Mouse (Mus musculus) left cerebral cortex, adult 18-20 months (tissue): Measurements from ENCODE around the gene Gar1. TPM values are rescaled to one million over a fixed set of nuclear protein-coding genes. Genes with fewer than 3 reads are reported as not detected.

ENCODE experiments used
- DNase-seq, 2 experiments: peaks; one replicate each; pipeline ENCODE4 v3.0.0; 2021 to 2022; ENCODE audit warnings: low spot score in 2 of 2, mixed read lengths in 1 of 2
- long read RNA-seq, 2 experiments: library from polyadenylated mRNA; stranded (forward); transcript quantifications; one replicate each; pipeline ENCODE4 v2.0.0; 2021
- total RNA-seq, 2 experiments: library from RNA; stranded (reverse); gene quantifications; 2 replicates each; pipeline ENCODE4 v1.2.3; 2021

The Gar1 gene
- 10 to 100 TPM; 37.3 to 46.1 TPM for total RNA-seq
- long read RNA-seq, experiment 1, transcript Gar1-201 (7 exons, 1,271 nt) = major isoform, 13 of 26 reads
- long read RNA-seq, experiment 1, partial matches to known transcripts = 8 of 26 reads
- long read RNA-seq, experiment 1, other reads (novel, unspliced or antisense) = 5 of 26 reads
- long read RNA-seq, experiment 2, transcript Gar1-201 (7 exons, 1,271 nt) = major isoform, 7 of 13 reads
- long read RNA-seq, experiment 2, partial matches to known transcripts = 2 of 13 reads
- long read RNA-seq, experiment 2, other reads (novel, unspliced or antisense) = 2 of 13 reads

DNA sequence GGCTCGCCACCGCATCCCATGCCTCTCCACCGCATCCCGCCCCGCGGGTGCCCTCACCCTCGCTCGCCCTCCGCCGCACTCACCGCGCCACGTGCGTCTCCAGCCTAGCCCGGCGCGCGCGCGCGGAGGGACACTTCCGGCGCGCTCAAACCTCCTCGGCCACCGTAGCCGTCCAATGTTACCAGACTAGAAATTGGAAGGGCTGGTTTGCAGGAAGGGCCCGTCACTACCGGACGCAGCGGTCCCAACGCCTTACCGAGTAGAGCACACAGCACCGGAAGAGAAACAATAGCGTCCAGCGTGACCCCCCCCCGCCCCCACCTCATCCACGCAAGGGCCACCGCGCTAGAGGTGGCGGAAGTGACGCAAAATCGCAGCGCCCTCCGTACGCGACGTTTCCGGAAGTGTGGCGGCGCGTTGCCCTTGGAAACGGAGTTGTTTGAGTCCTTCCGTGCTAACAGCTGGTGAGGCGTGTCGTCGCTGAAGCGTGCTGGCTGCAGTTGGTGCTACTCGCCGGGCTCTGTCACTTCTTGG lies at the start of gene Gar1:
Gene Gar1, minus strand, starts transcription at position 362 of the 534 bp plus-strand sequence.
- DNase-seq = peak; percentile 95 to 96

DNA sequence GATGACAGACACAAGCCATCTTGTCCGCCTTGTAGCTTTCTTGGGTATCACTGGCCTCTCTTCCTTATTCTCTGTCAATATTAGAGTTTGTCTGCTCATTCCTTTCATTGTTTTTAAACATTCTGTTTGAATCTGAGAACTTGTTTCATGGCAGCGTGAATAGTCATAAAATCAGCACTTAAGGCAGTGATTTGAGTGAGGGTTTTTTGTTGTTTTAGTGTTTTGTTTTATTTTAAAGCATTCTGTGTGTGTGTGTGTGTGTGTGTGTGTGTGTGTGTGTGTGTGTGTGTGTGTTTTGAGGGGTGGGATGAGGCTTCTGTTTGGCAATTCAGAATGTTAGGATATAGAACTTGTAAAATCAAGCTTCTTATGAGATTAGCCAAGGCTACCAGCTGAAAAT lies 48.7 kb upstream of the Gar1 start:
- no peak for DNase-seq

DNA sequence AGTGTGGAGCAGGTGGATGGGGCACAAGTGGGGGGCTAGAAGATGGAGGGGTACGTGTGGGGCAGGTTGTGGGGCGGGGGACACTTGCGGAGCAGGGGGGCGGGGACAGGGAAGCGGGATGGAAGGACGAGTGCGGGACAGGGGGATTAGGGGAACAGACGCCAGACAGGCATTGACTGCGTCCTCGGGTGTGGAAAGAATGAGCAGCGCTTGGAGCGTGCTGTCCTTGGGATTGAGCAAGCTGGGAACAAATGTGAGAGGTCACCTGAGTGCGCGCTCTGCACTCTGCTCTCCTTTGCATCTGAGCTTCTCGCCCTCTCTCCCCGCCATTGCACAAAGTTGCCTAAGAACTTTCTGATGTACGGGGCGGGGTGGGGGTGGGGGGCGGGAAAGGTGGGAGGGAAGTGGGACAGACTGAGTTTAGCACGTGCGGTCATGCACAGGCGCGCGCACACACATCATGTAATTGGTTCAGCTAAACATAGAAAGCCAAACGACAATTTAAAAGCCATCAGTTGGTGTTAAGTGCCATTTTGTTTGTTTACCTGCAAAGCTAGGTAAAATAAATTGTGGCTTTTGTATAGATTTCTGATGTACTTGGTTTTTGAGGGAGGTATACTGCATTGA lies 48.0 kb upstream of the Gar1 start:
- DNase-seq = no peak

DNA sequence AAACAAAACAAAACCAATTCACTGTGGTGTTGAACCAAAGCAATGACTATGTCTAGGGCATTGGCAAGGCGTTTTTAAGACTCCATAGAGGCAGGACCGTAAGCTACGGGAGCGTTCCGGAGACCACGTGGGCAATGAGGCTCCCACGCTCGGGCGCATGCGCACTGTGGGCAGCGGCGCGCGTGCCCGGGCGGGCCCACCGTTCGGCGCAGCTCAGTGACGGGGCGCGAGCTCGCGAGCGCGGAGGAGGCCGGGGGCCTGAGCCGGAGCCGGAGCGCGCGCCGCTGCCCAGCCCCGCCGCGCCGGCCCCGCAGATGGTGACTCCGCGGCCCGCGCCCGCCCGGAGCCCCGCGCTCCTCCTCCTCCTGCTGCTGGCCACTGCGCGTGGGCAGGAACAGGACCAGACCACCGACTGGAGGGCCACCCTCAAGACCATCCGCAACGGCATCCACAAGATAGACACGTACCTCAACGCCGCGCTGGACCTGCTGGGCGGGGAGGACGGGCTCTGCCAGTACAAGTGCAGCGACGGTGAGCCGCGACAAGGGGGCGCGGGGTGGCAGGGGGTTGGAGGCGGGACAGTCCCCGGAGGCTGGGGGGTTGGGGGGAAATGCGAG lies 47.3 kb upstream of the Gar1 start, which contains the start of gene Pla2g12a:
Gene Pla2g12a, plus strand, starts transcription at position 202 of the 617 bp plus-strand sequence.
- peak; percentile 93 to 96 for DNase-seq

DNA sequence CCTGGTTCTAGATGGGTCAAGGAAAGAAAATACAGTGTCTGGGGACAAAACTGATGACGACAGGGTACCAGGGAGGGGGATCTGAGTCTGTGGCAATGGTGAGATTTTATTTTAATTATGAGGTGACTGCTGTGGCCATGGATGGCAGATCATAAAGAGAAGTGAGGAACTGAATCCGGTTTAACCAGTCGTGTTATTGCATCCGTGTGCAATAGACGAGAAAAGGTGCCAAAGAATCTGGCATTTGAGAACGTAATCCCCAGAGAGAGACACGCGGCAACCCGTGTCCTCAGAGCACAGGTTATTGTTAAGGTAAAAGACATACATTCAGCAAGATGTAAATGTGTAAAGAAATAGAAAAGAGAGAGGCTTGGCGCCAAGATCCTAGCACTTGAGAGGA lies 46.1 kb upstream of the Gar1 start:
- DNase-seq = no peak

DNA sequence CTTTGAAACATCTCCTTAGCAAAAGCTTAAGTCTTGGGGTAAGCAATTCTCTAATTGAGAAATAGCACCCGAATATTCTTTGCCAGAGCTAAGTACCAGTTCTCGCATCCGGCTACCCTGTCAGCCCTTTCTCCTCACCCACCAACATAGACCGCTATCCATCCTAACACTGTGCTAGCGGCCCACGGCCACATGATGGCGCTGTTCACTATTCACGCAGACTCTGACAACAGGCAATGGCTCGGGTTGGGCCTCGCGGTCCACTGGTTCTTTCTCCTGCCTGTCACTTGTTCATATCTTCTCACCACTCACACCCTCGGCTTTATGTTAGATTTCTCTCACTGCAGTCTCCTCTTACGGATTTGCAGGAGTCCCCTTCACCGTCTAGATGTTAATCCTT lies 32.5 kb upstream of the Gar1 start:
- DNase-seq = peak; percentile 17 to 39

DNA sequence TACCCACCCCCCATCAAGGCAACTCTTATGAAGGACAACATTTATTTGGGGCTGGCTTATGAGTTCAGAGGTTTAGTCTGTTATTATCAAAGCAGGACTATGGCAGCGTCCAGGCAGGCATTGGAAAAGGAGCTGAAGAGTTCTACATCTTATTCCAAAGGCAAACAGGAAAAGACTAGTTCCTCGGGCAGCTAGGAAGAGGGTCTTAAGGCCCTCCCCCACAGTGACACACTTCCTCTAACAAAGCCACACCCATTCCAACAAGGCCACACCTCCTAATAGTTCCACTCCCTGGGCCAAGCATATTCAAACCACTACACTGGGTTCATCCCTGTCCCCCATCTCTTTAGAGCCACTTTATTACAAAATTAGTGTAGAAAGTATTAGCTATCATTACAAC lies 31.4 kb upstream of the Gar1 start:
- no peak for DNase-seq

DNA sequence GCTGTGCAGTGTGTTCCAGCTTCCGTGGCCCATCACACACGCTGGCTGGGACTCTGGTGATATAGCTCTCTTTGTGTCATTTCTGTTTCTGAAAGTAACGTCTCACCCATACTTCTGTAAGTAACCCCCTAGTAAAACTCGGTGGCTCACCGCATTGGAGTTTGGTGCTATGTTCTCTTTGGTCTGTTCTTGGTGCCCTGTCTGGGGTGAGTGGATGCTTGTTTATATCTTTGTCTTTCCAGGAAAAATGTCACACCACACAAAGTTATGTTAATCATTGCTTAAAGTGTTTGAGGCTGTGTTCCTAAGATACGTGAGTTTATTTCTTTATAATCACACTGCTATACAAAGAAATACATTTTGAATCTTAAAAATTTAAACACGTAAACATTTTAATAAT lies 15.7 kb upstream of the Gar1 start:
- no peak for DNase-seq

DNA sequence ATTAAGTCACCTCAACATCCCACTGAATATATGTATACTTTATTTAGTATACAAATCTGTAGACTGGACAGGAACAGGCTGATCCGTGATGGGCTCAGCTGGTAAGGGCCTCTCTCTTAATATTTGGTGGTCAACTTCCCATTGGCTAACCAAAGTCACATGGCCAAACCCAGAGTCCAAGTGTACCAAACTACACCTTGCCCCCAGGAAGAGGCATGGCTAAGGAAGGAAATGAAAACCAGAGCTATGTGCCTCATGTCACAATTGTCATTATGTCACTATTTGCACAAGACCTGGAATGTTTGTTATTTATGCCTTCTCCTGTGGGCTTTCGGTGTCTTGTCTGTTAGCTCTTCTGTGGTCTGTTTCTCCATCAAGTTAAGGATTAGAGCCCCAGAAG lies 14.7 kb upstream of the Gar1 start:
- DNase-seq = no peak

DNA sequence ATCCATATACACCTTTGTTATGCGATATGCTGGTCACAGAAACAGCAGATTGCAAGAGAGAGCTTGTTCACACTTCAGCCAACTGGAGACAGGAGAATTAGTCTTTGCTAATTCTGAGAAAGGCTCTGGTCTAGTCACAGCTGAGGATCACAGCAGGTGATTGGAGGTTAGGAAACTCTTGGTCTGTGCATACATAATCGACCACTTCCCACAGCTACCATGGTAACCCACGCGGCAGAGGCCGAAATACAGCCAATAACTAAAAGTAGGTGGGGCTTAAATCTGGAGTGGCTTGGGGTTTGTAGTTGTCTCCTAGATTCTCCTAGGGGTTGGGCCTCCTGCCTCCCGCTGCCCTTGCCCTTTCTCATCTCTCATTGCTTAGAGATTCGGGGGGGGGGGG lies 6.8 kb upstream of the Gar1 start:
- DNase-seq = no peak

DNA sequence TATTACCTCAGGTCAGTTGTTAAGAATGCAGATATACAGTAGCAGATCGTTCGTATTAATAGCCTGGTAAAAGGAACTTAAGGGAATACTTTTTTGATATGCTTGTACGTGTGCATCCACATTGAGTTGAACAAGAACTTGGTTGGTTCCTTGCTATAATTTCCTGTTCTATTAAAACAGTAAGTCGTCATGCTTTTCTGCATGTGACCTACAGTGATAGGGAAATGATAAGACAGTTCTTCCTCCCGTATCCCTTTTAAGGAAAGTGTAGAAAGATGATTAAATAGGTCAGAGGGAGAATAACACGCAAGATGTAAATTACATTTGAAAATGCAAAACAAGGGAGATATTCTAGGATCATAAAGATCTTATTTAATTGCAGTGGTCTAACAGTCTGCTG lies 5.8 kb upstream of the Gar1 start:
- no peak for DNase-seq

DNA sequence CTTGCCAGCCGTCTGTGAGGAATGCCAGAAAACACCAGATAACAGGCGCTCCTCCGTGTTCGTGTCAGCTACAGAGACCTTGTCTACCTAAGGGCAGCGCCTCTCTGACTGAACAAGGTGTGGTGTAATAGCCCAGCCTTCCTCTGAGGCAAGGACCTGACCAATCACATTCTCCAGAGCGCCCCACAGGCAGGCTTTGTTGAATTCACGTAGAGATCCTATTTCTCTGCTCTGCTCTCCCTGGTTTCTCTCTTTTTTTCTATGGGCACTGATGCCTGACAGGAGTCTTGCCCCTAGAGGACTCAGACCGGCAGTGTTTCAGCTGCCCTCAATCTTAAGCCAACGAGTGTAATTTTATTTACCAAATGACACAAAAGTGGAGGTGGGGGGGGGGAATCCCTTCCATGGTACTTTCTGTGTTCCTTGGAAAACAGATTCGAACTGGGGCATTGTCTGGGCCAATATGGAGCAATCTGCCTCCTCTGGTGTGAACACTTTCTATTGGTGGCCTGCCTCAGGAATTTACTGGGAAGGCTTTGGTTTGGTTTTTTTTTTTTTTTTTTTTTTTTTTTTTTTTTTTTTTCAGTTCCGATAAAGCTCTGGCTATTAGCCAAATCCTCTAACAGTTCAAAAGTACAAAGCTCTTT lies 5.0 kb upstream of the Gar1 start:
- no peak for DNase-seq

DNA sequence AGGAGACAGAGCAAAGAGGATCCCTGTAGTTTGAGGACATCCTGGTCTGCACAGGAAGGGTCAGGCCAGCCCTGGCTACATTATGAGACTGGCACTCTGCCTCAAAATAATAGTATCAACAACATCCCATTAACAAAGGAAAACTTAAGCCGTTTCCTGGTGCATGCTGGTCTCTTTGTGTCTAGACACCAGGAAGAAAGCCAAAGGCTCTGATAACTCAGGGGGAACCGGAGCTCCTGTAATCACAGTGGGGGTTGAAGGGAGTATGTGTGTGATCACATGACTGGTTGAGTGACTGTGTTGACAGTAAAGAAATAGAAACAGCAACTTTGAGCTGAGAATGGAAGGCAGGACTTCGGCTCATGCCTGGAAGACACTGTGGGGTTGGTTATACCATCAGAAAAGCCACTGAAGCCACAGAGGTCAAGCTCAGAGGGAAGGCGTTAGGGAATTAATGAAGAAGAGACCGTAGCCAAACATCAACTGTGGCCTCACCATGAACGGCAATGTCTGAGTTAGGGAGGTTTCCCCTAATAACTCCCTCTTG lies 4.3 kb upstream of the Gar1 start, which contains the start of gene Cfi:
Gene Cfi, plus strand, starts transcription at position 497 of the 547 bp plus-strand sequence.
- DNase-seq = no peak

DNA sequence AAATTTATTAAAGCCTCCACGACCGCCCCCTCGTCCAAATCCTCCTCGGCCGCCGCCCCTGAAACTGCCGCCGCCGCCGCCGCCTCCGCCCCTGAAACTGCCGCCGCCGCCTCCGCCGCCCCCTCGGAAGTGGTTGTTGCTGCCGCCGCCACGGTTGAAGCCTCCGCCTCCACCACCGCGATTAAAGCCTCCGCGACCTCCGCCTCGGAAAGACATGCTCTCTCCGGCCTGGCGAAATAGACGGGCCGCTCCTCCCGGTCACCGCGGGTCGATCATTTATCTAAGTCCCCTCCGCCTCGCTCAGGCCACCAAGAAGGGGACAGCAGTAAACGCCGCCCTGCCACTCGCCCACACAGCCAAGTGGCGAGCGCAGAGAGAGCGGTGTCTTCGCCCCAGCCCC lies 570 bp downstream of the Gar1 start:
- DNase-seq = peak in 1 of 2 experiments; percentile 18

DNA sequence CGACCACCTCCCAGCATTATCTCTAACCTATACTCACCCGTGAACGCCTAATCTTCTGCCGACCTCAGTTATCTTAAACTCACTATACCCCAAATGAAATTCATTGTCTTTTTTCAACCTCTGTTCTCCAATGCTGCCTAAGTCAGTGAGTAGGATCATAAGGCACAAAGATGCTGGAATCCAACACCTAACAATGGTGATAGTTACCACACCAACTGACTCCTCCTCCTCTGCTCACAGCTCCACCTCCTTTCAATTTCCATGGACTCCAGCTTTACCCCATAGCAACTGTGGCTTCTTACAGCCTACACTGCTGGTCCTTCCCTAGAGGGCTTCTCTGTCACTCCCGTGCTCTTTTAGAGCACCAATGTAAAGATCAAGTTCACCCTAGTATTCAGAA lies 3.5 kb downstream of the Gar1 start:
- no peak for DNase-seq

DNA sequence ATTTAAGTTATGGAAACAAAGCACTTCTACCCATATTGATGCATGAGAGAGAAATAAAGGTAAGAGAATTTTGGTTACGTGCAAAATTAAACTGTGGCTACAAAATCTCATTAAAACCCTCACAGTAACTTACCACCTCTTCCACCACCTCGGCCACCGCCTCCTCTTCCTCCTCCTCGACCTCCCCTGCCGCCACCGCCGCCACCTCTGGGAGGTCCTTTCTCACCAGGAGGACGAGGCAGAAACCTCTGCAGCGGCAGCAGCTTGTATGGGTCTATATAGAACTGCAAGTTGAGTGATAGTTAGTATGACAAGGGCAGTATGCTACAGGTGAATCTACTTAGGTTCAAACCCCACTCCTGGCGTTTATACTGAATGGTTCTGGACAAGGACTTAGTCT lies 4.5 kb downstream of the Gar1 start:
- no peak for DNase-seq

DNA sequence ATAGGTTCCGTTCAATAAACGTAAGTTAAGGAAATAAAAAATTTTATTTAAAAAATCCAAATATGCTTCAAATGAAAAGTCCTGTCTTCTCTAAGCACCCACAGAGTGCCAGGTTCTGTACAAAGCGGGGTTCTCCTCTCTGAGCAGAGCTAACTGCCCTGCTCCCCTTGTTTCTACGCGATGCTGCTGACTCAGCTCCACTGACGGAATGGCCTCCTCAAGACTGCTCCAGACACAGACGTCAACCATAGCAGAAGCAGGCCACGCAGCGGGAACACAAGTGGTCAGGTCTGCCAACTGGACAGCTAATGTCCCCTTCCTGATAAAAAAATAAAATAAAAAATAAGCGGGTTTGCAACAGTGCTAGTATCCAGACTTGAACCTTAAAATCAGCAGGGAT lies 6.3 kb downstream of the Gar1 start:
- DNase-seq = no peak

DNA sequence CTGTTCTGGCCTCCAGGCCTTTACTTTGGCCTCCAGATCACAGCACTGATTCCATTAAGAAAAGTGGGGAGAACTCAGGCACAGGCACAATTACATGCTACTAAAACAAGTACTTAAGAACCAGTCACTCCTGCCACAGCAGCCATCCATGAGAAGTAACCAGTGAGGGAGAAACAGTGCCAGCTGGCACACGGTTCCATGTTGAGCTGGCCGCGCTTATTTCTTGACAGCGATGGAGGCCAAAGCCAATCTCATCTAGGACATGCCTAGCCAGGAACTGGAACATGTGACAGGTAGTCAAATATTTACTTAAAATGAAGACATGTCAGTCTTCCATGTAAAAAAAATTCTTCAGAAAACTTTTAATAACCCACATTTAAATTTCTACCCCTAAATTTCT lies 7.0 kb downstream of the Gar1 start:
- DNase-seq = no peak

DNA sequence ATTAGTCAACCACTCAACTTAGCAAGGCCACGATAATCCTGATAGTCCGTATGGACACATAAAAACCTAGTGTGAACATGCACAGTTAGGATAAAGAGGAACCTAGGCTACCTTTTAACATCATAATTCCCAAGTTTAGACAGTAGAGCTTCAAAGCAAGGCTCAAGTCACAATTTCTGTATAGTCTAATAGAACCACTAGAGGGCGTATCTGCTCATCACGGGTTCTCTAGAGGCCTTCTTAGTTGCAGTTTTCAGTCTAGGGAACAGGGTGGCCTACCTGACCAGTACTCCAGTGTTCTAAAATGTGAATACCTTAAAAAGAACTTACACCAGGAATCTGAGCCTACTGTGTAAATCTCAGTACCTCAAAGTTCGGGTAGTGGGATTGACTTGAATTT lies 7.9 kb downstream of the Gar1 start:
- no peak for DNase-seq

DNA sequence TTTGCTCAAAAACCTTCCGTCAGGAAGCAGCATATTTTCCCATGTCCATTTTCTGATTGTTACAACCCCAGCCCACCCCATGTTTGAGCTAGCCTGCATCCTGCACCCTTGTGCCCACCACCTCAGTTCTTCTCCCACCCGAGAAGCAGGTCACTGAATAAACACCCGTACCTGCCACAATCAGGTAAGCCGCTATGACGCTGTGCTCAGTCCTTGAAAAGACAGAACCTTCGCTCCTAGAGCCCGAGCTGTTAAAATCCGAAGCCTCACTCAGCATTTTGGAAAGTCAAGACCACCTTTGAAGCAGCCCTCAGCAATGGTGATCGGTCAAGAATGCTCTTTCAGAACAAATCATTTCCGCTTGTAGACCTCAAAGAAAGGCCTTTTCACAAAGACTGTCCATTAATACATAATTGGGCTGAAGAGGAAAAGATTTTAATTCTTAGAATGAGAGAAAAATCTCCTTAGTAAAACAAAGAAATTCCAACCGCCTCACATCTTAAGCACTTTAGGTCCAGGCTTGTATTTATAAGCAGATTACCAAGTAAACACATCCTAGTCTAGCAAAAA lies 8.9 kb downstream of the Gar1 start, which contains the start of gene Rrh:
Gene Rrh, minus strand, starts transcription at position 382 of the 570 bp plus-strand sequence.
- no peak for DNase-seq

DNA sequence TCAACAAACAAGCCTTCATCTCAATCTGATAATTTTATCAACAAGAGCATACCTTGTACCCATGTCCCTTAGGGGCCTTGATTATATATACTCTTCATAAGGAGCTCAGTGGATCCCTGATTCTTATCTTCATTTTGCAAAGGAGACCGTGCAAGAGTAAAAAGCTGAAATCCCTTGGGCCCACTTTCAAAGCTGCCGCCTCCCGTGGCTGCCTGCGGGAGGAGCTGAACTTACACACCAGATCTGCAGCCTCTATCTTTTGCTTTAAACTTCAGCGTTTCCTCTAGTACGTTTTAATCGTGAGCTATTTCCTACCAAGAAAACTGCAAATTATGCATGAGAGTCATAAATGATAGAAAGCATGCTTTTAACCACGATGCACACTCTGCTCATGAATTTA lies 9.5 kb downstream of the Gar1 start:
- no peak for DNase-seq
